9 mouse cellular contexts compared by ENCODE assay signal in genomic region chr4:155297057-155297456, GRCm38 (mm10). TPM values are rescaled to one million over a fixed set of nuclear protein-coding genes. Genes with fewer than 3 reads are reported as not detected.
A peak's percentile ranks its signal among the peaks of the same experiment; 100 is the strongest.
DNase-seq lines count a peak whose midpoint lies in the region; ATAC-seq lines count a peak whose summit lies in the region.
"Had no signal": no experiment of that assay in that cellular context is flagged by ENCODE, and none has a peak within 500 bp of the region (broad histone marks: within the 10 kb centered on the region; RNA-seq: fewer than 3 reads in every experiment).

No protein-coding gene starts in this region.

- H3K9ac ChIP-seq in forebrain, embryonic 16.5 days (replicated peaks; ENCODE audit: low read depth, low read length), result no peak overlapping the region
- no peak overlapping the region for H3K9ac ChIP-seq in forebrain, embryonic 13.5 days

- WGBS in forebrain, embryonic 16.5 days, result 48% methylated on average over 2 of the region's 2 CpGs
- WGBS in forebrain, embryonic 13.5 days, result 60% methylated on average over 2 of the region's 2 CpGs

- peak; percentile 36 for DNase-seq in lung, postnatal 10 days
- no peak for DNase-seq in lung, adult 18-20 months
- DNase-seq in c-Kit-positive CD71-negative TER-119-negative erythroid progenitor cells, embryonic 14.5 days (ENCODE audit: low read depth), result peak; percentile 25
- DNase-seq in retina, postnatal 1 day, result peak; percentile 36
- no peak for DNase-seq in left cerebral cortex, adult 8-10 months (ENCODE audit: low spot score in 2 of 2)
- DNase-seq in right cerebral cortex, postnatal 10 days (ENCODE audit: low spot score in 2 of 2), result no peak

- H3K4me3 ChIP-seq in forebrain, embryonic 16.5 days (replicated peaks; ENCODE audit: low read length), result no peak overlapping the region
- H3K4me3 ChIP-seq in forebrain, embryonic 13.5 days, result no peak overlapping the region
- H3K4me3 ChIP-seq: erythroblast, embryonic 14.5 days had no signal

- H3K36me3 ChIP-seq in forebrain, embryonic 16.5 days (ENCODE audit: control insufficient read depth, insufficient read depth), result no peaks in the 10 kb centered on the region
- H3K36me3 ChIP-seq in forebrain, embryonic 13.5 days (ENCODE audit: poor library complexity, severe bottlenecking), result 0 out of 2 replicates have a peak, but pooled peaks cover 4% of the 10 kb centered on the region

- no peak for ATAC-seq in forebrain, embryonic 16.5 days
- no peak for ATAC-seq in forebrain, embryonic 13.5 days

- peak overlapping the region; percentile 94 for H3K27ac ChIP-seq in forebrain, embryonic 16.5 days (ENCODE audit: low read length)
- H3K27ac ChIP-seq in forebrain, embryonic 13.5 days, result no peak overlapping the region

- H3K9me3 ChIP-seq in forebrain, embryonic 16.5 days (ENCODE audit: control insufficient read depth, low read length), result no peaks in the 10 kb centered on the region
- no peaks in the 10 kb centered on the region for H3K9me3 ChIP-seq in forebrain, embryonic 13.5 days (replicated peaks)

- no peaks in the 10 kb centered on the region for H3K27me3 ChIP-seq in forebrain, embryonic 16.5 days (replicated peaks; ENCODE audit: control insufficient read depth, insufficient read depth, low read length)
- H3K27me3 ChIP-seq in forebrain, embryonic 13.5 days, result no peaks in the 10 kb centered on the region

- peaks cover 22% of the 10 kb centered on the region for H3K4me1 ChIP-seq in forebrain, embryonic 16.5 days (replicated peaks; ENCODE audit: control insufficient read depth, insufficient read depth, low read length)
- peaks cover 5% of the 10 kb centered on the region for H3K4me1 ChIP-seq in forebrain, embryonic 13.5 days

- no peak overlapping the region for H3K4me2 ChIP-seq in forebrain, embryonic 16.5 days (ENCODE audit: low read length)
- no peak overlapping the region for H3K4me2 ChIP-seq in forebrain, embryonic 13.5 days

RNA-seq across cellular contexts. Expression of gene Faap20, which starts 47.5 kb away (rescaled TPM):
- 79.4 and 84.0 TPM in 2 replicates for polyA plus RNA-seq in forebrain, embryonic 16.5 days (2015; fragmentation: Nextera tagmentation; extraction: Ambion mirVana)
- polyA plus RNA-seq in forebrain, embryonic 13.5 days (2015; fragmentation: Nextera tagmentation; extraction: Ambion mirVana), result 90.3 and 93.2 TPM in 2 replicates
- 10 to 100 TPM; 32.7 to 37.6 (median 34.4) TPM for total RNA-seq in left cerebral cortex, adult 8-10 months (2022)

Comparison
In these comparisons a context has a peak if more than half of its experiments do, and no peak if none do; other contexts are left out.
1. DNase-seq: peak in lung, postnatal 10 days (single experiment), c-Kit-positive CD71-negative TER-119-negative erythroid progenitor cells, embryonic 14.5 days (single experiment) and retina, postnatal 1 day (single experiment); none in lung, adult 18-20 months (0 of 2), left cerebral cortex, adult 8-10 months (0 of 2) and right cerebral cortex, postnatal 10 days (0 of 2).